Mouse (Mus musculus): ENCODE measurements around the gene Nsmce4a. TPM values are rescaled to one million over a fixed set of nuclear protein-coding genes. Genes with fewer than 3 reads are reported as not detected.

Gene Nsmce4a
- total RNA-seq, 1 experiment: 90.9 TPM

DNA sequence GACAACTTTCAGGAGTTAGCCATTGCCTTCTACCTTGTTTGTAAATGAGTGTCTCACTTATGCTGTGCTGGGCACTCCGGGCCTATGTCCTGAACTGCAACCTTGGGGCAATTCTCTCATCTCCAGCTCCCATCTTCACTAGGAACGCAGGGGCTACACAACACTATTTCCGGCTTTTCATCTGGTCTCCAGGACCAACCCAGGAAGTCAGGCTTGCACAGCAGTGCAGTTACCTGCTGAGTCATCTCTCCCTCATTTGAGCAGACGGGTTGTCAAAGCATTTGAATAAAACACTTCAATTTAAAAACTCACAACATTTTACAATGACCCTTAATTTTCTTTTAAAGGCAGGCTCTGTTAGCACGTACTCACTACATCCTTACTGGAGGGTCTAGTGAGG lies 62.7 kb downstream of the Nsmce4a start:
- Histone ChIP-seq H3K27ac (ENCODE audit: insufficient read depth, low read depth, low read length, poor library complexity, severe bottlenecking) (no peak overlapping the region), H3K4me3 (ENCODE audit: insufficient read depth in 1 of 2, low read depth in 1 of 2, low read length in 2 of 2, poor library complexity in 1 of 2, severe bottlenecking in 1 of 2) (no peak overlapping the region), H3K4me1 (ENCODE audit: control insufficient read depth in 2 of 2, insufficient read depth in 2 of 2, low read length in 2 of 2, poor library complexity in 1 of 2) (0 out of 4 replicates have a peak, but pooled peaks cover 0 to 3% of the 10 kb centered on the region in 2 experiments), H3K9me3 (ENCODE audit: control insufficient read depth, insufficient read depth, low read depth, low read length) (no peaks in the 10 kb centered on the region), H3K9ac (ENCODE audit: insufficient read depth, low read depth, low read length, poor library complexity, severe bottlenecking) (no peak overlapping the region), H3K36me3 (ENCODE audit: control insufficient read depth, insufficient read depth, low read length, poor library complexity, severe bottlenecking) (peaks cover 14% of the 10 kb centered on the region)
- TF ChIP-seq HCFC1 (IDR thresholded peaks at IDR 0.05; ENCODE audit: borderline replicate concordance, insufficient read depth, low read length) (no peak), ZC3H11A (IDR thresholded peaks at IDR 0.05; ENCODE audit: borderline replicate concordance, low read depth, low read length) (no peak), ZNF384 (IDR thresholded peaks at IDR 0.05; ENCODE audit: low read depth, low read length) (no peak), MAFK (IDR thresholded peaks at IDR 0.05; ENCODE audit: insufficient read depth, low read depth, low read length) (no peak), CHD2 (IDR thresholded peaks at IDR 0.05; ENCODE audit: low read depth, low read length) (no peak)
- no peak for DNase-seq (ENCODE audit: low read depth, low spot score)
- in situ Hi-C loops (cut with MboI; ENCODE audit: low sequenced_read_pairs in 2 of 2, unreplicated experiment in 2 of 2): no loop called here

DNA sequence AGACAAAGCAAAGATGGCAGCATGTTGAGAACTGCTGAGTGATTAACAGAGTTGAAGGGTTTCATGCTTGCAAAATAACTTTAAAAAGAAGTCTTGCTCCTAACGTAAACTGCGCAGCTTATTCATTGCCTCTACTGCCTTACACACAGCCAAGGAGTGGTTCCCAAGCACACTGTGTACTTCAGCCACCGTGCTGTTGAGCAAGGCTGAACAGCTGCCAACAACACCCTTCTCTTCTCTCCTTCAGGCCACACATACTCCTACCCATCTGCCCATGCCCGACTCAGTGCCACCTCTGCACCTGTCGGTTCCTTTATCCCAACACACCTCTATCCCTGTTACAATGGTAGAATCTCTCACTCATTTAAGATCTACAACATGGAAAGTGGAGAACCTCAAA lies 69.9 kb downstream of the Nsmce4a start:
- Histone ChIP-seq H3K36me3 (ENCODE audit: control insufficient read depth, insufficient read depth, low read length, poor library complexity, severe bottlenecking) (peaks cover 13% of the 10 kb centered on the region), H3K4me1 (ENCODE audit: control insufficient read depth in 2 of 2, insufficient read depth in 2 of 2, low read length in 2 of 2, poor library complexity in 1 of 2) (no peaks in the 10 kb centered on the region), H3K4me3 (ENCODE audit: insufficient read depth in 1 of 2, low read depth in 1 of 2, low read length in 2 of 2, poor library complexity in 1 of 2, severe bottlenecking in 1 of 2) (no peak overlapping the region), H3K9me3 (ENCODE audit: control insufficient read depth, insufficient read depth, low read depth, low read length) (no peaks in the 10 kb centered on the region), H3K27ac (ENCODE audit: insufficient read depth, low read depth, low read length, poor library complexity, severe bottlenecking) (no peak overlapping the region), H3K9ac (ENCODE audit: insufficient read depth, low read depth, low read length, poor library complexity, severe bottlenecking) (no peak overlapping the region)
- in situ Hi-C loops (cut with MboI; ENCODE audit: low sequenced_read_pairs in 2 of 2, unreplicated experiment in 2 of 2): no loop called here
- DNase-seq (ENCODE audit: low read depth, low spot score): no peak
- TF ChIP-seq ZNF384 (IDR thresholded peaks at IDR 0.05; ENCODE audit: low read depth, low read length): no peak
- TF ChIP-seq CHD2 (IDR thresholded peaks at IDR 0.05; ENCODE audit: low read depth, low read length): no peak
- TF ChIP-seq HCFC1 (IDR thresholded peaks at IDR 0.05; ENCODE audit: borderline replicate concordance, insufficient read depth, low read length): no peak
- no peak for TF ChIP-seq MAFK (IDR thresholded peaks at IDR 0.05; ENCODE audit: insufficient read depth, low read depth, low read length)
- TF ChIP-seq ZC3H11A (IDR thresholded peaks at IDR 0.05; ENCODE audit: borderline replicate concordance, low read depth, low read length): no peak

DNA sequence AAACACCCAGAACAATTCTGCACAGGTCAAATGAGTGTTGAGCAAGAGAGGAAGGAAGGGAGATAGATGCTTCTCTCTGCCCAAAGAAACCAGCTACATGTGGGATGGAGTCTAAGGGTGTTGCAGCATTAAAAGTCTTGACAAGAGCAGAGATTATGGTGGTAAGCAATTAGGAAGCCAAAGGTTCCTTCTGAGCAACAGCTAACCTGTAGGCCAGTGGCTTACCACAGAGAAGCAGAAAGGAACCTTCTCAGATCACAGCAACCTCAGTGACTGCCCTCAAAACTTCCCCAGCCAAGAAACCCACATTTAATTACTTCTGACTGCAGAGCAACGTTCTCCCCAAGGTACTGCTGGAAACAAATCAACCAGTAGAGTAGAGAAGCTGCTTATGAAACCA lies 71.4 kb downstream of the Nsmce4a start:
- Histone ChIP-seq H3K27ac (ENCODE audit: insufficient read depth, low read depth, low read length, poor library complexity, severe bottlenecking) (no peak overlapping the region), H3K9me3 (ENCODE audit: control insufficient read depth, insufficient read depth, low read depth, low read length) (no peaks in the 10 kb centered on the region), H3K4me1 (ENCODE audit: control insufficient read depth in 2 of 2, insufficient read depth in 2 of 2, low read length in 2 of 2, poor library complexity in 1 of 2) (no peaks in the 10 kb centered on the region), H3K36me3 (ENCODE audit: control insufficient read depth, insufficient read depth, low read length, poor library complexity, severe bottlenecking) (peaks cover 8% of the 10 kb centered on the region), H3K4me3 (ENCODE audit: insufficient read depth in 1 of 2, low read depth in 1 of 2, low read length in 2 of 2, poor library complexity in 1 of 2, severe bottlenecking in 1 of 2) (no peak overlapping the region), H3K9ac (ENCODE audit: insufficient read depth, low read depth, low read length, poor library complexity, severe bottlenecking) (no peak overlapping the region)
- no peak for DNase-seq (ENCODE audit: low read depth, low spot score)
- in situ Hi-C loops (cut with MboI; ENCODE audit: low sequenced_read_pairs in 2 of 2, unreplicated experiment in 2 of 2): no loop called here
- TF ChIP-seq HCFC1 (IDR thresholded peaks at IDR 0.05; ENCODE audit: borderline replicate concordance, insufficient read depth, low read length) (no peak), ZC3H11A (IDR thresholded peaks at IDR 0.05; ENCODE audit: borderline replicate concordance, low read depth, low read length) (no peak), MAFK (IDR thresholded peaks at IDR 0.05; ENCODE audit: insufficient read depth, low read depth, low read length) (no peak), ZNF384 (IDR thresholded peaks at IDR 0.05; ENCODE audit: low read depth, low read length) (no peak), CHD2 (IDR thresholded peaks at IDR 0.05; ENCODE audit: low read depth, low read length) (no peak)

DNA sequence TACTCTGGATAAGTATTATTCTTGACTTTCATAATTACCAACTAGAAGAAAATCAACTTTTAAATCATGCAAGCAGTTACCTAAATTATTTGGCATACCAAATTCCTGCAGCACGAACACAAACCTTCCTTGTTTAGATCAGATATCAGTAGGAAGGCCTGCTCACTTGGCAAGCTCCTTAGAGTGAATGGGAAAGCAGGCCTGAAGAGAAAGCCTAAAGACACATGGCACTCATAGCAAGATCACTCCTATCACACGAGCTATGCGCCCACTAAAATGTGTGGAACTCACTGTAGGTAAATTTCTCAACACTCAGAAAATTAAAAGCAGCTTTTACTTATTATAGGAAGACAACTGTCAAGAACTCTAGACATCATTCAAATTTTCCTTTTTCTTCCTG lies 79.6 kb downstream of the Nsmce4a start:
- Histone ChIP-seq H3K9me3 (ENCODE audit: control insufficient read depth, insufficient read depth, low read depth, low read length) (no peaks in the 10 kb centered on the region), H3K4me1 (ENCODE audit: control insufficient read depth in 2 of 2, insufficient read depth in 2 of 2, low read length in 2 of 2, poor library complexity in 1 of 2) (no peaks in the 10 kb centered on the region), H3K4me3 (ENCODE audit: insufficient read depth in 1 of 2, low read depth in 1 of 2, low read length in 2 of 2, poor library complexity in 1 of 2, severe bottlenecking in 1 of 2) (no peak overlapping the region), H3K36me3 (ENCODE audit: control insufficient read depth, insufficient read depth, low read length, poor library complexity, severe bottlenecking) (no peaks in the 10 kb centered on the region), H3K9ac (ENCODE audit: insufficient read depth, low read depth, low read length, poor library complexity, severe bottlenecking) (no peak overlapping the region), H3K27ac (ENCODE audit: insufficient read depth, low read depth, low read length, poor library complexity, severe bottlenecking) (no peak overlapping the region)
- no peak for TF ChIP-seq MAFK (IDR thresholded peaks at IDR 0.05; ENCODE audit: insufficient read depth, low read depth, low read length)
- no peak for TF ChIP-seq ZNF384 (IDR thresholded peaks at IDR 0.05; ENCODE audit: low read depth, low read length)
- TF ChIP-seq ZC3H11A (IDR thresholded peaks at IDR 0.05; ENCODE audit: borderline replicate concordance, low read depth, low read length): no peak
- no peak for TF ChIP-seq CHD2 (IDR thresholded peaks at IDR 0.05; ENCODE audit: low read depth, low read length)
- no peak for TF ChIP-seq HCFC1 (IDR thresholded peaks at IDR 0.05; ENCODE audit: borderline replicate concordance, insufficient read depth, low read length)
- in situ Hi-C loops (cut with MboI; ENCODE audit: low sequenced_read_pairs in 2 of 2, unreplicated experiment in 2 of 2): no loop called here
- DNase-seq (ENCODE audit: low read depth, low spot score): no peak

DNA sequence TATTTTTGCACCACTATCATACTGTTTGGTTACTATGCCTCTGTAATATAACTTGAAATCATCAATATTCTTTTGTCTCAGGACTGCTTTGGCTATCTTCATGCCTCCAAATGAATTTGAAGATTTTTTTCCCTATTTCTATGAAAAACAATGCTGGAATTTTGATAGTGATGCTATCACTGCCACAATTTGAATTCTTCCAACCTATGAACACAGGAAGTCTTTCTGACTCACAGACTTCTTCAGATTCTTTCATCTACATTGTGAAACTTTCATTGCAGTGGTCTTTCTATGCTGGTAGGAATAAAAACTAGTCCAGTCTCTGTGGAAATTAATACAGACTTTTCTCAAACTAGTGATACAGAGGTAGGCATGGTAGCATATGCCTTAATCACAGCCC lies 80.9 kb downstream of the Nsmce4a start:
- no peak for TF ChIP-seq ZNF384 (IDR thresholded peaks at IDR 0.05; ENCODE audit: low read depth, low read length)
- no peak for TF ChIP-seq ZC3H11A (IDR thresholded peaks at IDR 0.05; ENCODE audit: borderline replicate concordance, low read depth, low read length)
- no peak for TF ChIP-seq CHD2 (IDR thresholded peaks at IDR 0.05; ENCODE audit: low read depth, low read length)
- no peak for TF ChIP-seq MAFK (IDR thresholded peaks at IDR 0.05; ENCODE audit: insufficient read depth, low read depth, low read length)
- no peak for TF ChIP-seq HCFC1 (IDR thresholded peaks at IDR 0.05; ENCODE audit: borderline replicate concordance, insufficient read depth, low read length)
- H3K36me3 ChIP-seq (ENCODE audit: control insufficient read depth, insufficient read depth, low read length, poor library complexity, severe bottlenecking): no peaks in the 10 kb centered on the region
- no peak overlapping the region for H3K27ac ChIP-seq (ENCODE audit: insufficient read depth, low read depth, low read length, poor library complexity, severe bottlenecking)
- H3K4me3 ChIP-seq (ENCODE audit: insufficient read depth in 1 of 2, low read depth in 1 of 2, low read length in 2 of 2, poor library complexity in 1 of 2, severe bottlenecking in 1 of 2): no peak overlapping the region
- in situ Hi-C loops (cut with MboI; ENCODE audit: low sequenced_read_pairs in 2 of 2, unreplicated experiment in 2 of 2): no loop called here
- H3K4me1 ChIP-seq (ENCODE audit: control insufficient read depth in 2 of 2, insufficient read depth in 2 of 2, low read length in 2 of 2, poor library complexity in 1 of 2): no peaks in the 10 kb centered on the region
- H3K9me3 ChIP-seq (ENCODE audit: control insufficient read depth, insufficient read depth, low read depth, low read length): no peaks in the 10 kb centered on the region
- no peak overlapping the region for H3K9ac ChIP-seq (ENCODE audit: insufficient read depth, low read depth, low read length, poor library complexity, severe bottlenecking)
- no peak for DNase-seq (ENCODE audit: low read depth, low spot score)

Other genes with a start within 250 kb of the Nsmce4a start
- 22.8 and 25.7 TPM in 2 replicates for gene Ate1, start 52.7 kb downstream of the Nsmce4a start, total RNA-seq (2012; rRNA removed)
- 23.2 and 29.1 TPM in 2 replicates for gene Tacc2, start 4.3 kb upstream of the Nsmce4a start, total RNA-seq (2012; rRNA removed)
- 0.09 TPM in 1 of 2 replicates, not detected in the other for gene Btbd16, start 201.0 kb upstream of the Nsmce4a start, total RNA-seq (2012; rRNA removed)